Mouse (Mus musculus): ENCODE data around the gene Arfgap2. TPM values are rescaled to one million over a fixed set of nuclear protein-coding genes. Genes with fewer than 3 reads are reported as not detected.

Arfgap2 gene
- polyA plus RNA-seq, 1 experiment from 2014 or later, result 59.2 TPM

- H3K4me2 ChIP-seq (ENCODE audit: low read length), result no peak overlapping the region
- ATAC-seq (ENCODE audit: insufficient number of reproducible peaks, insufficient read depth, low FRiP score, low read depth), result no peak
- 67% methylated on average over 5 of the region's 5 CpGs for WGBS
Measured at GRCm38 (mm10) chr2:91242547-91242946, 22.2 kb upstream of the Arfgap2 start.

GRCm38 (mm10) chr2:91243416-91243815 is 21.4 kb upstream of the Arfgap2 start:
- WGBS, result 64% methylated on average over 3 of the region's 3 CpGs
- Histone ChIP-seq H3K9me3 (ENCODE audit: control insufficient read depth, low read length) (no peaks in the 10 kb centered on the region), H3K9ac (ENCODE audit: low read length) (no peak overlapping the region), H3K4me1 (ENCODE audit: control insufficient read depth in 2 of 2, insufficient read depth in 2 of 2, low read length in 2 of 2) (no peaks in the 10 kb centered on the region), H3K27ac (replicated peaks in 1 of 2; ENCODE audit: control insufficient read depth in 1 of 2, insufficient read depth in 1 of 2, low read depth in 2 of 2, low read length in 2 of 2) (no peak overlapping the region), H3K4me2 (ENCODE audit: low read length) (no peak overlapping the region), H3K27me3 (ENCODE audit: control insufficient read depth, insufficient read depth, low read length) (no peaks in the 10 kb centered on the region), H3K36me3 (ENCODE audit: control insufficient read depth, insufficient read depth, low read length) (no peaks in the 10 kb centered on the region), H3K4me3 (ENCODE audit: control insufficient read depth in 1 of 2, insufficient read depth in 1 of 2, low read depth in 1 of 2, low read length in 2 of 2) (no peak overlapping the region)
- ATAC-seq (ENCODE audit: insufficient number of reproducible peaks, insufficient read depth, low FRiP score, low read depth), result no peak

More at GRCm38 (mm10) chr2:91242547-91242946, 22.2 kb upstream of the Arfgap2 start:
- Histone ChIP-seq H3K36me3 (ENCODE audit: control insufficient read depth, insufficient read depth, low read length) (no peaks in the 10 kb centered on the region), H3K27ac (replicated peaks in 1 of 2; ENCODE audit: control insufficient read depth in 1 of 2, insufficient read depth in 1 of 2, low read depth in 2 of 2, low read length in 2 of 2) (no peak overlapping the region), H3K4me3 (ENCODE audit: control insufficient read depth in 1 of 2, insufficient read depth in 1 of 2, low read depth in 1 of 2, low read length in 2 of 2) (no peak overlapping the region), H3K9ac (ENCODE audit: low read length) (no peak overlapping the region), H3K4me1 (ENCODE audit: control insufficient read depth in 2 of 2, insufficient read depth in 2 of 2, low read length in 2 of 2) (0 out of 4 replicates have a peak, but pooled peaks cover 0 to 2% of the 10 kb centered on the region in 2 experiments), H3K9me3 (ENCODE audit: control insufficient read depth, low read length) (no peaks in the 10 kb centered on the region), H3K27me3 (ENCODE audit: control insufficient read depth, insufficient read depth, low read length) (no peaks in the 10 kb centered on the region)

GRCm38 (mm10) chr2:91244557-91245228 is 20.1 kb upstream of the Arfgap2 start:
- H3K36me3 ChIP-seq (ENCODE audit: control insufficient read depth, insufficient read depth, low read length), result no peaks in the 10 kb centered on the region
- no peaks in the 10 kb centered on the region for H3K9me3 ChIP-seq (ENCODE audit: control insufficient read depth, low read length)
- H3K4me2 ChIP-seq (ENCODE audit: low read length), result no peak overlapping the region
- no peak for ATAC-seq (ENCODE audit: insufficient number of reproducible peaks, insufficient read depth, low FRiP score, low read depth)
- H3K4me3 ChIP-seq (ENCODE audit: control insufficient read depth in 1 of 2, insufficient read depth in 1 of 2, low read depth in 1 of 2, low read length in 2 of 2), result no peak overlapping the region
- no peaks in the 10 kb centered on the region for H3K27me3 ChIP-seq (ENCODE audit: control insufficient read depth, insufficient read depth, low read length)
- 65% methylated on average over 5 of the region's 5 CpGs for WGBS
- no peaks in the 10 kb centered on the region for H3K4me1 ChIP-seq (ENCODE audit: control insufficient read depth in 2 of 2, insufficient read depth in 2 of 2, low read length in 2 of 2)
- no peak overlapping the region for H3K9ac ChIP-seq (ENCODE audit: low read length)
- no peak overlapping the region for H3K27ac ChIP-seq (replicated peaks in 1 of 2; ENCODE audit: control insufficient read depth in 1 of 2, insufficient read depth in 1 of 2, low read depth in 2 of 2, low read length in 2 of 2)

- no peak overlapping the region for H3K27ac ChIP-seq (replicated peaks in 1 of 2; ENCODE audit: control insufficient read depth in 1 of 2, insufficient read depth in 1 of 2, low read depth in 2 of 2, low read length in 2 of 2)
- H3K9me3 ChIP-seq (ENCODE audit: control insufficient read depth, low read length), result no peaks in the 10 kb centered on the region
- peaks cover 3 to 14% of the 10 kb centered on the region in 2 experiments for H3K4me1 ChIP-seq (ENCODE audit: control insufficient read depth in 2 of 2, insufficient read depth in 2 of 2, low read length in 2 of 2)
- H3K4me3 ChIP-seq (ENCODE audit: control insufficient read depth in 1 of 2, insufficient read depth in 1 of 2, low read depth in 1 of 2, low read length in 2 of 2), result no peak overlapping the region
- H3K9ac ChIP-seq (ENCODE audit: low read length), result no peak overlapping the region
- ATAC-seq (ENCODE audit: insufficient number of reproducible peaks, insufficient read depth, low FRiP score, low read depth), result no peak
- H3K27me3 ChIP-seq (ENCODE audit: control insufficient read depth, insufficient read depth, low read length), result no peaks in the 10 kb centered on the region
- no peak overlapping the region for H3K4me2 ChIP-seq (ENCODE audit: low read length)
- H3K36me3 ChIP-seq (ENCODE audit: control insufficient read depth, insufficient read depth, low read length), result no peaks in the 10 kb centered on the region
- WGBS, result 68% methylated on average over 4 of the region's 4 CpGs
Measured at GRCm38 (mm10) chr2:91248366-91248765, 16.4 kb upstream of the Arfgap2 start.

GRCm38 (mm10) chr2:91252001-91252400 is 12.8 kb upstream of the Arfgap2 start:
- peaks cover 10% of the 10 kb centered on the region for H3K27me3 ChIP-seq (ENCODE audit: control insufficient read depth, insufficient read depth, low read length)
- H3K36me3 ChIP-seq (ENCODE audit: control insufficient read depth, insufficient read depth, low read length), result no peaks in the 10 kb centered on the region
- H3K4me3 ChIP-seq (ENCODE audit: control insufficient read depth in 1 of 2, insufficient read depth in 1 of 2, low read depth in 1 of 2, low read length in 2 of 2), result no peak overlapping the region
- H3K9me3 ChIP-seq (ENCODE audit: control insufficient read depth, low read length), result no peaks in the 10 kb centered on the region
- WGBS, result 53% methylated on average over 4 of the region's 4 CpGs
- no peak for ATAC-seq (ENCODE audit: insufficient number of reproducible peaks, insufficient read depth, low FRiP score, low read depth)
- peaks cover 9 to 20% of the 10 kb centered on the region in 2 experiments for H3K4me1 ChIP-seq (ENCODE audit: control insufficient read depth in 2 of 2, insufficient read depth in 2 of 2, low read length in 2 of 2)
- peak overlapping the region; percentile 53 to 70 for H3K27ac ChIP-seq (replicated peaks in 1 of 2; ENCODE audit: control insufficient read depth in 1 of 2, insufficient read depth in 1 of 2, low read depth in 2 of 2, low read length in 2 of 2)
- no peak overlapping the region for H3K4me2 ChIP-seq (ENCODE audit: low read length)
- no peak overlapping the region for H3K9ac ChIP-seq (ENCODE audit: low read length)

GRCm38 (mm10) chr2:91252512-91252911 is 12.3 kb upstream of the Arfgap2 start:
- no peak for ATAC-seq (ENCODE audit: insufficient number of reproducible peaks, insufficient read depth, low FRiP score, low read depth)
- no peak overlapping the region for H3K4me3 ChIP-seq (ENCODE audit: control insufficient read depth in 1 of 2, insufficient read depth in 1 of 2, low read depth in 1 of 2, low read length in 2 of 2)
- peaks cover 10 to 23% of the 10 kb centered on the region in 2 experiments for H3K4me1 ChIP-seq (ENCODE audit: control insufficient read depth in 2 of 2, insufficient read depth in 2 of 2, low read length in 2 of 2)
- H3K27ac ChIP-seq (replicated peaks in 1 of 2; ENCODE audit: control insufficient read depth in 1 of 2, insufficient read depth in 1 of 2, low read depth in 2 of 2, low read length in 2 of 2), result peak overlapping the region; percentile 38 to 53
- no peak overlapping the region for H3K4me2 ChIP-seq (ENCODE audit: low read length)
- H3K36me3 ChIP-seq (ENCODE audit: control insufficient read depth, insufficient read depth, low read length), result no peaks in the 10 kb centered on the region
- WGBS, result 43% methylated on average over 4 of the region's 4 CpGs
- H3K9me3 ChIP-seq (ENCODE audit: control insufficient read depth, low read length), result no peaks in the 10 kb centered on the region
- H3K27me3 ChIP-seq (ENCODE audit: control insufficient read depth, insufficient read depth, low read length), result peaks cover 10% of the 10 kb centered on the region
- H3K9ac ChIP-seq (ENCODE audit: low read length), result peak overlapping the region; percentile 41; the same call in 1 of the 2 replicates

GRCm38 (mm10) chr2:91254725-91255380 is 9.9 kb upstream of the Arfgap2 start:
- 45% methylated on average over 8 of the region's 8 CpGs for WGBS
- no peaks in the 10 kb centered on the region for H3K36me3 ChIP-seq (ENCODE audit: control insufficient read depth, insufficient read depth, low read length)
- H3K27ac ChIP-seq (replicated peaks in 1 of 2; ENCODE audit: control insufficient read depth in 1 of 2, insufficient read depth in 1 of 2, low read depth in 2 of 2, low read length in 2 of 2), result no peak overlapping the region
- H3K27me3 ChIP-seq (ENCODE audit: control insufficient read depth, insufficient read depth, low read length), result peaks cover 10% of the 10 kb centered on the region
- ATAC-seq (ENCODE audit: insufficient number of reproducible peaks, insufficient read depth, low FRiP score, low read depth), result no peak
- H3K4me1 ChIP-seq (ENCODE audit: control insufficient read depth in 2 of 2, insufficient read depth in 2 of 2, low read length in 2 of 2), result peaks cover 26 to 42% of the 10 kb centered on the region in 2 experiments
- no peak overlapping the region for H3K4me3 ChIP-seq (ENCODE audit: control insufficient read depth in 1 of 2, insufficient read depth in 1 of 2, low read depth in 1 of 2, low read length in 2 of 2)
- H3K9ac ChIP-seq (ENCODE audit: low read length), result no peak overlapping the region
- no peaks in the 10 kb centered on the region for H3K9me3 ChIP-seq (ENCODE audit: control insufficient read depth, low read length)
- peak overlapping the region; percentile 75; the same call in 1 of the 2 replicates for H3K4me2 ChIP-seq (ENCODE audit: low read length)

Data from heart, embryonic 14.5 days (tissue).